Mouse (Mus musculus) left cerebral cortex, postnatal 14 days (tissue): Measurements from ENCODE around the gene Aqr. TPM values are rescaled to one million over a fixed set of nuclear protein-coding genes. Genes with fewer than 3 reads are reported as not detected.

Experiments
- DNase-seq, 2 experiments: peaks; one replicate each; pipeline ENCODE4 v3.0.0; 2021 to 2022; ENCODE audit warnings: low spot score in 2 of 2, mixed read lengths in 1 of 2
- intact Hi-C: fragments of 180-260 bp; cut with DNase I; formaldehyde crosslinking; loops from one replicate; pipeline ENCODE4 v1.15.1; 2025
- total RNA-seq, 2 experiments: library from RNA; stranded (reverse); gene quantifications; 2 replicates each; pipeline ENCODE4 v1.2.3; 2021

The Aqr gene
- total RNA-seq, 2 experiments from 2014 or later, result 27.1 to 30.9 TPM

DNA sequence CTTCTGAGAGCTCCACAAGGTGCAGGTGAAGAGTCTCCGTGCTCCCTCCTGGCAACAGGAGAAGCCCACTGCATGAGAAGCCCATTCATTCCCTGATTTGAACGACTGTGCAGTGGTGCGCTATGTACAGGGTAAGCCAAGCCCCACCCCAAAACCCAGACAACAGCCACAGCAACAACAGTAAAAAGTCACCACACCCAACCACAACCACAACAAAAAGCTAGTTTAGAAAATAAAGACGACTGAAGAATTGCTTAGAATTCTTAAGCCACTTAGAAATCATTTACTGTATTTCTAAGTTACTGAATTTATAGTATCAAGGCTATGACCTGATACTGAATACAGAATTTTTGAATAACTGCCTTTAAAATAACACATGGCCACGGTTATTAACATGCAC lies 41.9 kb downstream of the Aqr start:
- intact Hi-C loops, result loop anchor here (2.0 to 5.0 kb wide), 2 partner anchors 33 to 278 kb away; no protein-coding TSS in a partner anchor
- no peak for DNase-seq

GRCm38 (mm10) chr2:114143842-114144241 lies 43.0 kb downstream of the Aqr start:
- intact Hi-C loops, result loop anchor here (2.0 kb wide), 1 partner anchor 277 kb away; no protein-coding TSS in a partner anchor
- no peak for DNase-seq

- intact Hi-C loops, result no loop called here
- no peak for DNase-seq
Observed at GRCm38 (mm10) chr2:114136755-114137154, 50.1 kb downstream of the Aqr start.

- DNase-seq, result no peak
- intact Hi-C loops, result no loop called here
Observed at GRCm38 (mm10) chr2:114135777-114136176, 51.0 kb downstream of the Aqr start.

GRCm38 (mm10) chr2:114133355-114133754 lies 53.5 kb downstream of the Aqr start:
- DNase-seq, result no peak
- intact Hi-C loops, result no loop called here

DNA sequence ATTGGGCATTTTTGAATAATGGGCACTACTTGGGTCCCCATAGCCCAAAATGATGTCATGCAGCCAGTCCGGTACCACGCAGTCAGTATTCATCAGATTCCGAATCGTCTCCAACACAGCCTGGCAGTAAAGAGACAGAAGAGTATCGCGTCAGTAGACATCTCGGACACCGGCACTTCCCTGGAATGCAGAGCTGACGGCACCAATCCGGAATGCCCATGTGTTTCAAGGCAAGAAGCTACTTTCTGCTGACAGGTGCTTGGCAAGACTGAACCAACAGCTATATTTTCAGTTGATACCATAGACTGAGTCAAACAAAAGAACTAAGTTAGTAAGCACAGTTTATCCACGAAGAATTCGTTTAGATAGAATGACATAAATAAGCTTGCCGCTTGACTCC lies 56.2 kb downstream of the Aqr start:
- no peak for DNase-seq
- intact Hi-C loops, result no loop called here

DNA sequence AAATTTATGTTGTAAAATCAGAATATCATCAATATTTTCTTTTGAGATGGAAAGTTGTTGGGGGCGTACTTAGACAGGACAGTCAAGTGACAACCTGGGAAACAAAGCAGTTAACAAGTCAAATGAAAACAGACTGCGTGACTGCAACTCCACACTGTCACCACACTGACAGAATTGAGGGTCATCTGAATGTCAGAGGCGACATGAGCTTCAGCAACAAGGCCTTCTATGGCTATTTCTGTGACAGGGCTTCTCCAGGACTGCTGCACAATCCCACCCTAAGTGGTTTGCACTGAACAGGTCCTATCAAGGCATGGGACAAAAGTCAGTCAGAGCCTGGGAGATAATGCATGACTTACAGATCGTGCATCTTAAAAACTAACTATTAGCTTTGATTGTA lies 63.5 kb downstream of the Aqr start:
- intact Hi-C loops, result no loop called here
- no peak for DNase-seq

GRCm38 (mm10) chr2:114119451-114119850 lies 67.4 kb downstream of the Aqr start:
- no peak for DNase-seq
- intact Hi-C loops, result no loop called here

GRCm38 (mm10) chr2:114117665-114118064 lies 69.2 kb downstream of the Aqr start:
- intact Hi-C loops, result no loop called here
- DNase-seq, result no peak

- intact Hi-C loops, result no loop called here
- DNase-seq, result no peak
Observed at GRCm38 (mm10) chr2:114117235-114117634, 69.6 kb downstream of the Aqr start.

GRCm38 (mm10) chr2:114115563-114115962 lies 71.3 kb downstream of the Aqr start:
- intact Hi-C loops, result no loop called here
- DNase-seq, result no peak

- intact Hi-C loops, result no loop called here
- no peak for DNase-seq
Observed at GRCm38 (mm10) chr2:114107288-114108278, 79.2 kb downstream of the Aqr start.

GRCm38 (mm10) chr2:114106383-114106782 lies 80.4 kb downstream of the Aqr start:
- intact Hi-C loops, result no loop called here
- DNase-seq, result no peak

DNA sequence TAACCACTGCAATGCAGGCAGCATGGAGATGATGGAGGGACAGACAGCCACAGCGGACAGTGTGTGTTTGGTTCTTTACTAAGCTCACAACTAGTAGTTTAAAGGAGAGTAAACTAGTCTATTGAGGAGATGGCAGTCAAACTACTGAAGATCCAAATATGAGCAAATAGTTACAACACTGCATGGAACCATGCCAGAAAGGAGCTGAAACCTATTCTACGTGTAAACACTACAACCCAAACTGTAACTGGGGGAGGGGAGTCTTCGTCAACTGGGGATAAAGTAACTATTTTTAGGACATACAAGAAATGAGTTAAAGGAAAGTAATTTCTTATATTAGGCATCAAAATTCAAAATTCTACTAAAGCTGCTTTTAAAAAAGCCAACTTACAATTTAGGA lies 84.4 kb downstream of the Aqr start:
- intact Hi-C loops, result no loop called here
- no peak for DNase-seq

- intact Hi-C loops, result no loop called here
- DNase-seq, result no peak
Observed at GRCm38 (mm10) chr2:114100834-114101233, 86.0 kb downstream of the Aqr start.

DNA sequence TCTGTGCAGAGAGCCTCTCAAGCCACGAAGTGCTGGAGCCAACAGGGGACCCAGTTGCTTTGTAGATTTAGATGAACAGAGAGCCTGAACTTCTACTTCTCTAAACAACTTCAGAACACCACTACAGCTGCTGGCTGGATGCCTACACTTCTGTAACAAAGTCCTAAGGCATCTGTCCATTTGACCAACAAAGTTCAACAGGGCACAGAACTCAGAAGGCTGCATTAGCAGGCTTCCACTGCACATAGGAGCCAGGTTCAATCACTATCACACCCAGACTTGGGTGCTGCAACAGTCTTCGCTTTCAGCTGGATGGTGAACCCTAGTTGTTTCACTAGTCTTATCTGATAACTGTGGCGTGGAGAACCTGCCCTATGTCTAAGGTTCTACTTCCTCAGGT lies 87.0 kb downstream of the Aqr start:
- no peak for DNase-seq
- intact Hi-C loops, result loop anchor here (5.0 kb wide), 1 partner anchor 233 kb away; no protein-coding TSS in a partner anchor

- intact Hi-C loops, result loop anchor here (5.0 kb wide), 1 partner anchor 232 kb away; no protein-coding TSS in a partner anchor
- no peak for DNase-seq
Observed at GRCm38 (mm10) chr2:114099109-114099508, 87.7 kb downstream of the Aqr start.

- DNase-seq, result no peak
- intact Hi-C loops, result loop anchor here (5.0 kb wide), 1 partner anchor 230 kb away; no protein-coding TSS in a partner anchor
Observed at GRCm38 (mm10) chr2:114097627-114098026, 89.2 kb downstream of the Aqr start.

DNA sequence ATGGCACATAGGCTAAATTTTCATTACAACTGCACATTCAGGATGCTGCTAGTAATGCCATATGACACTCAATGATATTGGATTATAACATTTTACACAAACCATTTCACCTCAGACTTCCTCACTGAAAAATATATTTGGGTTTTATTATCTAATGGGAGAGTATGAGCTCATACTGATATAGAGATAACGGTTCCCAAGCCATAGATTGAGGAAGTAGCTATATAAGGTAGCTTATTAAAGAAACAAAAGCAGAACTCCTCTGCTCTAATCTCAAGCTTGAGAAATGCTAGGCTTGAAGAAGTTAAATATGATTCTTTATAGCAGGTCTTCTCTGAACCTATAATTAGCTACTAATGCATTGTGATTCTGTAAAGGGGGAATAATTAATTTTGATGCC lies 90.3 kb downstream of the Aqr start:
- intact Hi-C loops, result loop anchor here (5.0 kb wide), 1 partner anchor 229 kb away; no protein-coding TSS in a partner anchor
- no peak for DNase-seq

DNA sequence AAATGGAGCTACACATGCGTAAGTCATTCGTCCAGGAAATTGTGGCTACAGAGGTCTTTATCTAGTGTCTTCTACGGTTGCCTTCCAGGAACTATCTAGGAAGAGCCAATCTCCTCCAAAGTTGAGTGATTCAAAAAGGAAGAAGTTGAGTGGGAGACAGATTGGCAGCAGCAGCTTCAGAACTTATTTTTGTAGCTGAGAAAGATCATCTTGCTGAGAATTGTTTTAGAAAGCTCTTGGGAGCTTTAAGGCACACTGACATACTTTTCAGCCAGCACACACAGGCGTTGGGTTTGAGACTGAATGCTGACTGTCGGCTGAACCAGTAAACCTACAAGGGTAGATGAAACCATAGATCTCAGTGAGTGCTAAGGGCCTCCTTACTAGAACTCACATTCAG lies 91.5 kb downstream of the Aqr start:
- DNase-seq, result peak; percentile 22 to 38
- intact Hi-C loops, result loop anchor here (5.0 kb wide), 1 partner anchor 228 kb away; no protein-coding TSS in a partner anchor

DNA sequence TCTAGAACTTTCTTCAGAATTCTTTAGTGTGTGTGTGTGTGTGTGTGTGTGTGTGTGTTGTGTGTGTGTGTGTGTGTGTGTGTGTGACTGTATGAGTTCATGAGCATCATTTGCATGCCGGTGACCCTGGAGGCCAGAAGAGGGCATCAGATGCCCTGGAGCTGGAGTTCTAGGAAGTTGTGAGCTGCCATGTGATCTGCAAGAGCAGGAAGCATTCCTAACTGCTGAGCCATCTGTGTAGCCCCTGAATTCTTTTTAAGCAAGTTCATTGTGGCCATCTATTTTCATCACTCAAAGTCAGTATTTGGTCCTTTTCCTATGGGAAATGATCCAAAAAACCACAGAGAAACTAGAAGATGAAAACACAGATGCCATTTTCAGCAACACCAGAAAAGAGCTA lies 92.1 kb downstream of the Aqr start:
- intact Hi-C loops, result loop anchor here (5.0 kb wide), 2 partner anchors 82 to 227 kb away; partner anchors contain the start of gene Gjd2
- peak in 1 of 2 experiments; percentile 28 for DNase-seq
